Mouse (Mus musculus) c-Kit-negative CD71-positive TER-119-positive erythroid progenitor cells, embryonic 14.5 days (primary cell): ENCODE measurements at regions not wholly inside any gene's neighbourhood (a gene's known extent, or its start where the extent isn't known, plus 50 kb on each side); places are given as distances from the start of the nearest gene placed in this dataset.

ENCODE experiments used
- DNase-seq: peaks from one replicate; pipeline ENCODE4 v3.0.0-alpha.2; 2013; ENCODE audit warnings: low read depth, low spot score

DNA sequence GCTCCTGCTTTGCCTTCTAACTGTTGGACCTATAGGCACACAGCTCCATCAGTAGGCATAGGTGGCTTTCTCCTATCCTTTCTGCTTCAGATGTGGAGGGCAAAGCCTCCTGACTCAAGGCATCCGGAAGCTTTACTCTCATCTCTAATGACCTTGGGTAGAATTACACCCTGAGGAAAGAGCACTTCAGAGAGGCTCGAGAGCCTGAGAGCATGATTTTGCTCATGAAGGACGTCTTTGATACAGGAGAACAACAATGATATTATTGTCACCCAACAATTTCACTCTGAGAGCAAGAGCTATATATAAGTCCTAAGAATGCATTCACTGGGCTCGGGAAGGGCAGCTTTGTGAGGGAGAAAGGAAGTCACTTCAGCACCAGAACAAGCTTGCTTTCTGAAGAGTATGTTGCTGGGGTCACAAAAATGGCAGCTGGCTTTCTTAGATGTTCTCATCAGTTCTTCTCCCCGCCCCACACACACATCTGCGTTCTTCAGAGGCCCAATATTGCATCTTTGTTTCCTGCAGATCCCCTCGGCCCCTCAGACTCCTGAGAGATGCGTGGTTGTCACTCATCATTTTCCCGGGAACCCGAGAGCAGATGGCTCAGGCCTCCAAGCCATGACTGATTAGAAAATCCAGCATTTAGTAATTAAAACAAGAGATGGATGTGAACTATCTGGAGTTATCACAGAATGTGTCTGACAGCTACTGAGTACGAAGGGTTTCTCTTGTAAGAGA is 110.7 kb upstream of the Tgfbr2 start:
- no peak for DNase-seq

- DNase-seq, result no peak
Observed at GRCm38 (mm10) chr9:116283790-116284526, 108.8 kb upstream of the Tgfbr2 start.

DNA sequence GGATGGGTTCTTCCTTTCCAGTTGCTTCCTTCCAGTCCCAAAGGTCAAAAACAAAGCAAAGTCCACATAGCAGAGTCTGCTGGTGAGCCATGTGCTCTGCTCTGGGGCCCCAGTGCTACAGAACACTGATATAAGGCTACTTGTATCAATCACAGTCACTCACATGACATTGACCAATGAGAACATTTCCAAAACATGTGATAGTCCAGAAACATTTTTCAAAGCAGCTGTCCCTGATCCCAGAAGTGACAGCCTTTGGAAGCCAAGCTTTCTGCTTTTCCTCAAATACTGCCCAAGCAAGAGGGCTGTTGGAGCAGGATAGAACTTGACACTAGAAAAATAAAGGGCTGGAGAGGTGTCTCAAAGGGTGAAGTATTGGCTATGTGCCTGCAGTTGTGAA is 106.5 kb upstream of the Tgfbr2 start:
- no peak for DNase-seq

DNA sequence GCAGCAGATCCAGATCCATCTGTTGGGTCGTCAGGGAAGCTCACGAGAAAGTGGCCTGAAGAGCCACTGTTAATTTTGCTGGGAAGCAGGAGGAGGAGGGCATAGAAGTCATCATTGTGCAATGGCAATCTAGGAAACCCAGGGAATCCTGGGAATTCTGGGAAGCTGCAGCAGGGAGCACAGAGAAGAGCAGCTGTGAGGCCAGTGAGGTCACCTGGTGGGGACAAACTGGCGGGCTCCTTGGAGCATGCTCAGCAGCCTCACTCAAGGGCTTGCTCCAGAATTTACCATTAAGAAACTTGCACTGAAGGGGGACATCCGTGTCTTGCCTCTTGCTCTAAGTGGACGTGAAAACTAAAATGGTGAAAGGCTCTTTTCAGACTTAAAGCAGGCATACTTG is 105.0 kb upstream of the Tgfbr2 start:
- no peak for DNase-seq

DNA sequence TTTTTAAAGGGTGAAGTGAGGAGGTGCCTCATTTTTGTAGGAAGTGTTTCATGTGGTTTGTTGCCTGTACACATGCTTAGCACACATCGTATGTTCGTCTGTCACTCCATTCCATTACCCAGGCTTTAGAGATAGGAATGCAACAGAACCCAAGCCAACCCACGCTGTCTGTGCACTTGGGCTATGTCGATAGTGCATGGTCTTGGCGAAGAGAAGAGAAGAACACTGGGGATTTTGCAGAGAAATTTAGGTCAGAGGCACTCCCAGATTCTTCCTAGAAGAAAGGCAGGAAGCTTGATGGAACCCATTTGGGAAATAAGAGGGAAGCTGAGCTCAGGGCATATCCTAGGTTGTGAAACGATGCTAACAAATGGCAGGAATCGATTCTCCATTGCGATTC is 103.7 kb upstream of the Tgfbr2 start:
- no peak for DNase-seq

DNA sequence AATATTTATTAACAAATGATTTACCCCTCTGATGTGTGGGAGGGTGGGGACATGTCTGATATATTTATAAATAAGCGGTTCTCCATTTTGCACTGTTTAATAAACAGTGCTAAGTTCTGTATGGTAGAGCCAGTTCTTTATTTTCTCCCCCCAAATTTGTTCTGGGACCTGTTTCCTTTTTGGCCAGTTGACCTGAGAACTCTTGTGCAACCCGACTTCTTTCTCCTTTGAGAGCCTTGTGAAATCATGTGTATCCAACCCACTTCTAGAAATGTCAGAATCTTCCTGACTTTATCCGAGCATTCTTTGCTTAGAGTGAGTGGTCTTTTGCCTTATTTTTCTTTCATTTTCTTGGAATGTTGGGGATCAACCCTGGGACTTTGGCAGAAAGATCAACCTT is 102.6 kb upstream of the Tgfbr2 start:
- no peak for DNase-seq

DNA sequence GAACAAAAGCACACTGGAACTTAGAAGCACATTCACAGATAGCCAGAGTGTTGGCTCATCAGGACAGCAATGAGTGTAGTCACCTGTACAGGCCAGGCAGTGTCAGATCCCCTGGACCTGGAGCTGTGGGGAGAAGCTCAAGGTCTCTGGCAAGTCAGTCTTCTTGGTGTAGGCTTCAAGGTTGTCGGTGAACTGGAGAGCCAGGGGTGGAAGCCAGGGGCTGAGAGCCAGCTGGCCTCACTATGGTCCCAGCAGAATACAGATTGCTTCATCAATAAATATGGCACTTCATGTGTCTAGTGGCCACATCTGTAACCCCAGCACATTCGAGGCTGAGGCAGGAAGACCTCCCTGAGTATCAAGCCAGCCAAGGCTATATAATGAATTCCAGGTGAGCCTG is 101.0 kb upstream of the Tgfbr2 start:
- DNase-seq, result no peak

- DNase-seq, result no peak
Observed at GRCm38 (mm10) chr9:116272446-116272845, 97.3 kb upstream of the Tgfbr2 start.

DNA sequence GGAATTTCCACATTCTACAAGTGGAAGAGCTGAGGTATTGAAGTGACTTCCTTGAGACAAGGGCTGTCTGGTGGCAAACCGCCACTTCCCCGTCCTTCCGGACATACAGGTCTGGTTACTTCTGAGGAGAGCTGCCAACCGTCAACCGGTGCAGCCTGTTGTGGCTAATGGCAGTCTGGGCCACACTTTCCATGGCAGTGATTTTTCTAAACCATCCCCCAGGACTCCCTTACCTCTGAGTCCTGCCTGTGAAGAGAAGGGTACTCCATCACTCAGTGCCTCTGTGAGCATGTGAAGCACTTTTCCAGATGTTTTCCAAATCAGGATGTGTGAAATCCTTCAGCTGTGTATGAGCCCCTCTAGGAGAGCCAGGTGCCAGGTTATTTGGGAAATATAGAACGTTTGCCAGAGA is 95.3 kb upstream of the Tgfbr2 start:
- DNase-seq, result no peak

DNA sequence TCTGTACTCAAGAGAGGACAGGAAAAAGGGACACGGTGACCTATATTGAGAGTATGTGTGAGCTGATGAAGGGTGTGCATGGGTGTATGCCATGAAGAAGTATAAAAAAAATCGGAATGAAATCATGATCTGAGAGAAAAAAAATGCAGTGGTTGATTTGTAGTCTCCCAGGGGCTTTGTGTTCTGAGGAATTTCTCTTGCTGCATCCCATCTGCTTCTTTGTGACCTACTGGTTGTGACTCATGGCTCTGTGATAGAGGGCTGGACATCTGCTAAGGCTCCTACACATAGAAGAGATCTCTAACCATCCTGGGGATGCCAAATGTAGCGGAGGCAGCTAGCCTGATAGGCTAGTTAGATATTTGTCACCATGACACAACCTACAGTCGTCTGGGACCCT is 92.3 kb upstream of the Tgfbr2 start:
- DNase-seq, result no peak

DNA sequence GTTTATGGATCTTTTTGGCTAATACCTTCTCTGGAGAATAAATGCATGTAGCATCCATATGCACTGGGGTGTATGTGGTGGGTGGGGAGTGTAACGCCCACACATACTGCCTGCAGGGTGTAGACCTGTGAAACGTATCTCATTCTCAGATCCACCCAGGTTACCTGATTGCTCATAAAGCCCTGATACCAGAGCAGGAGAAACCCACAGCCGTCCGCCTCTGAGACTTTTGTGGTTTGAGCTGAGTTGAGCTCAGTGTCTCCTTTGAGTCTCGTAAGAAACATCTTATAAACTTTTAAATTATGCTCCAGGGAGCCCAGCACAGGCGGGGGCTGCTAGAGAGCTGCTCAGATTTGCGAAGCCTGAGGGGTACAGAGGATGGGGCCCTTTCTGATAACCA is 88.7 kb upstream of the Tgfbr2 start:
- no peak for DNase-seq

DNA sequence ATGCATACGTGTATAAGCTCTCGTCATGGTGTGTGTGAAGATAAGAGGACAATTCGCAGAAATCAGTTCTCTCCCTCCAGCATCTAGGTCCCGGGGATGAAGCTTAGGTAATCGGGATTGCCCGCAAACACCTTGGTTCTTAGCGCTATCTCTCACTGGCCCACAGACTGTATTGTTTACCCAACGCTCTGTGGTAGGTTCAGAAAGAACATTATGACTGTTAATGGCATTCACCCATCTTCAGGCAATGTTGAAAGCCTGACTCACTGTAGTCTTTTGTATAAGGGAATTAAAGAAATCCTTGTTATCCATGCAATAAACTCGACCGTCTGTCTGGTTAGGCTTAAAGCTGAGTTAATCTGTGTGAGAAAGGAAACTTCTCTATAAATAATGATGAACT is 84.4 kb upstream of the Tgfbr2 start:
- DNase-seq, result no peak

- no peak for DNase-seq
Observed at GRCm38 (mm10) chr9:116253546-116253945, 78.4 kb upstream of the Tgfbr2 start.

DNA sequence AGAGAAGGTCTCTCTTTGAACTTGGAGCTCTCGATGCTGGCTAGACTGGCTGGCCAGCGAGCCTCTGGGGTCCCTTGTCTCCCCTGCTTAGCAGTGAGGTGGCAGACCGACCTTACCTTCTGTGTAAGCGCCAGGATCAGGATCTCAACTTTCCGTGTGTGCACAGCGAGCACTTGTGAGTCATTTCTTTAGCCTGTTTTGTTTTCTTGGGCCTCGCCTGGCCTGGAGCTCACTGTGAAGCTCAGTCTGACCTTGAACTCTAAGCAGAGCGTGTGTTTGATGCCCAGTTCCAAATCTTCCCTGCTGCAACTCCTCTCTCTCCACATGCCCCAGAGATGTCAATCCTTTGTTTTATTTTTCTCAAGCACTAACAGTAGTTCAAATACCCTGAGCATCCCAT is 77.6 kb upstream of the Tgfbr2 start:
- DNase-seq, result no peak

DNA sequence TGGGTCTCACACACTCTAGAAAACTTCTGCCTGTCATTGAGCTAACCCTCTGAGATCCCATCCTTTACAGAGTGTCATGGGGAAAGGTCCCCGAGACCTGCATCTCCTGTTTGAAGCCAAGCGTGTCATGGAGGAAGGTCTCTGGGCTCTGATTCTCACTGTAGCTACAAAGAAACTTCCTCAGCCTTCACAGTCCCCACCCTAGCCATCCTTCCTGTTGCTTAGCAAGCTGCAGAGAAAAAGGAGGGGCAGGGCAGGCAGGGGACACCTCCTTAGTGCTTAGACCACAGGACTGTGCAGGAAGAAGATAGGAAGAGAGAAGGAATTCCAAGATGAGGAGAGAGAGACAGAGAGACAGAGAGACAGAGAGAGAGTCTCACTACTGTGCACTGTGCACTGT is 74.6 kb upstream of the Tgfbr2 start:
- DNase-seq, result no peak

- no peak for DNase-seq
Observed at GRCm38 (mm10) chr9:116245136-116245535, 70.0 kb upstream of the Tgfbr2 start.

- no peak for DNase-seq
Observed at GRCm38 (mm10) chr9:116244619-116244899, 69.4 kb upstream of the Tgfbr2 start.

GRCm38 (mm10) chr9:116243775-116244618 is 68.8 kb upstream of the Tgfbr2 start:
- no peak for DNase-seq

DNA sequence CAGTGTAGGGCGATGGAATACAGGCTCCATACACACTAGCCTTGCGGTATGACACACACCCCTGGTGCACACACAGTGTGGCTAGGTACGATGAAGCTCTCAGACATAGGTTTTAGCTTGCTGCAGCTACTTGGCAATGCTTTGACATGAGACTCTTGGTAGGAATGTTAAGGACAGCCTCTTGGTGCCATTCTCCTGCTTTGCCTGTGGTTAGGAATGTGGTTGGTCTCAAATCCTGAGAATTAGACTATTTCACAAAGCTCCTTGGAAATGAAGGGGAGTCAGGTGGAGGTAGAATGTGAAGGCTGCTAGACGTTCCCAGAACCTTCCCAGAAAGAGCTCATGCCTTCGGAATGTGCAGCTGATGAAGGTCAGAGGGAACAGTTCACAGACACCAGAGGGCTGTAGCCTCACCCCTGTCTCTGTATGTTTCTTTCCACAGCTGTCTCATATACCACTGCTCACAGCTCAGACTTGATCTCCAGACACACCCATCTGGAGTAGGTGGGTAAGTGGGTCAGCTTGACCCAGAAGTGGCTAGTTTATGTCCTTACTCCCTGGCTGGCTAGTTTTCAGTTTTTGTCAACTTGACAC is 66.9 kb upstream of the Tgfbr2 start:
- DNase-seq, result no peak

DNA sequence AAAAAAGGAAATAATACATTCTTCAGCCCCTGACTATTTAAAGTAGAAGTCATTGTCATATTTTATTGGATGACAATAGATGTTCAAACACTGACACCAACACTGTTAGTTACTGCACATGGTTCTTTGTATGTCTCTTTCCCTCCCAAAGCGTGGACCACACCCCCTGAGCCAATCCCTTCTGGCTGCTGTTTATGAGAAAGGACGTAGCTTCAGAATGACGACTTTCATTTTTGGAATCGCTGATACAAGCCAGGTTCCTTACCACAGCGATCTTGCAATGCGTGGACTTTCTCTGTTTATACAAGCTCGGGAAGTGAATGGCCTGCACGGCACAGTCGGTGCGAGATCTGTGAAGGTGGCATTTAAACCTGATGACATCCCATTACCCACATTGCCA is 66.1 kb upstream of the Tgfbr2 start:
- no peak for DNase-seq

GRCm38 (mm10) chr9:116236836-116237235 is 61.7 kb upstream of the Tgfbr2 start:
- no peak for DNase-seq

GRCm38 (mm10) chr9:116234170-116234569 is 59.0 kb upstream of the Tgfbr2 start:
- DNase-seq, result no peak
